Mouse (Mus musculus) olfactory bulb, adult 2 months (tissue): ENCODE data around the gene Tmem37.

ENCODE experiments used
- CTCF ChIP-seq: fragments of 200-500 bp; IDR thresholded peaks from 2 replicates; pipeline ENCODE4 v1.5.1; 2012; ENCODE audit warnings: low read depth, mild to moderate bottlenecking, low read length, moderate library complexity; ENCODE audit not compliant: insufficient read depth
- POLR2A ChIP-seq: fragments of 200-500 bp; IDR thresholded peaks from 2 replicates; pipeline ENCODE4 v1.6.1; 2012; ENCODE audit warnings: mild to moderate bottlenecking, low read depth, low read length, moderate library complexity; ENCODE audit not compliant: insufficient read depth

DNA sequence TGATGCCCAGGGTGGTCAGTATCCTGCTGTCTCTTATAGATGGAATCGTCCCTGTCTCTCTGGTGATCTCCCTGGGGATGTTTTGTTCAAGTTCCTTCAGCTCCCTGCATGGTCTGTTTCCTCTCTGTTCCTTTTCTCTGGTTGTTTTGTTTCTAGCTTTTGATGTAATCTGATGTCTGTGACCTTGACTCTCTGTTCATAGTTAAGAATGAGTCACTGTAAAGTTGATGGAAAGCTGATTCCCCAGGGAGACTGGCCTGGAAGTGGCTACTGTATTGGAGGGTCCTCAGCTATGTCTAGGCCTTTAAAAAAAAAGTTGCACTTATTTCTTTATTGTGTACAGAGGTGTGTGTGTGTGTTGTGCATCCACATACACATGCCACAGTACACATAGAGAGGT lies 22.8 kb downstream of the Tmem37 start:
- TF ChIP-seq CTCF (no peak), POLR2A (no peak)
